Mouse (Mus musculus) forebrain, postnatal 0 days (tissue): ENCODE results near the gene Gas6. TPM values are rescaled to one million over a fixed set of nuclear protein-coding genes. Genes with fewer than 3 reads are reported as not detected.

Experiments
- ATAC-seq: fragments of 200-750 bp; cut with Nextera tagmentation; 2 replicates; pipeline ENCODE4 v1.8.0; 2017; ENCODE audit warnings: mild to moderate bottlenecking, moderate library complexity
- DNase-seq: peaks from one replicate; pipeline ENCODE4 v3.0.0-alpha.2; 2015
- H3K27ac ChIP-seq: fragments of 300-500 bp; sonication (generic); 2 replicates; pipeline ENCODE4 v1.5.1; 2014; ENCODE audit warnings: low read depth, mild to moderate bottlenecking, antibody characterized with exemption, low read length, moderate library complexity, mixed read lengths
- H3K27me3 ChIP-seq: fragments of 300-500 bp; sonication (generic); 2 replicates; pipeline ENCODE4 v1.6.1; 2014; ENCODE audit warnings: mild to moderate bottlenecking, low read length, mixed read lengths; ENCODE audit not compliant: insufficient read depth
- H3K36me3 ChIP-seq: fragments of 300-500 bp; sonication (generic); 2 replicates; pipeline ENCODE4 v1.6.1; 2014; ENCODE audit warnings: mild to moderate bottlenecking, moderate library complexity; ENCODE audit not compliant: insufficient read depth
- H3K4me1 ChIP-seq: fragments of 300-500 bp; sonication (generic); 2 replicates; pipeline ENCODE4 v1.6.1; 2014; ENCODE audit warnings: antibody characterized with exemption; ENCODE audit not compliant: insufficient read depth
- H3K4me2 ChIP-seq: fragments of 300-500 bp; sonication (generic); 2 replicates; pipeline ENCODE4 v1.6.1; 2014; ENCODE audit warnings: low read depth, mild to moderate bottlenecking, moderate library complexity
- H3K4me3 ChIP-seq: fragments of 300-500 bp; sonication (generic); 2 replicates; pipeline ENCODE4 v1.5.1; 2014; ENCODE audit warnings: low read depth, low read length, mixed read lengths
- H3K9ac ChIP-seq: fragments of 300-500 bp; sonication (generic); 2 replicates; pipeline ENCODE4 v1.6.1; 2014; ENCODE audit warnings: mild to moderate bottlenecking
- H3K9me3 ChIP-seq: fragments of 300-500 bp; sonication (generic); 2 replicates; pipeline ENCODE4 v1.6.1; 2016; ENCODE audit warnings: low read length
- CTCF ChIP-seq: sonication (generic); IDR thresholded peaks from 2 replicates; pipeline ENCODE4 v1.5.1; 2016; ENCODE audit warnings: antibody characterized with exemption, control low read depth, low read depth
- WGBS: fragments of 180-500 bp; shearing (Covaris S2); extraction: QIAGEN DNeasy Blood & Tissue Kit; methylation state at CpG from one replicate; pipeline ENCODE4 v1.1.7; 2014; 5-methylcytosine and 5-hydroxymethylcytosine counted together
- polyA plus RNA-seq: library from polyadenylated mRNA; unstranded; fragments of >200 nt; fragmentation: Nextera tagmentation; extraction: Ambion mirVana; gene quantifications from 2 replicates; pipeline ENCODE4 v1.2.1, GENCODE M21; 2015
- total RNA-seq: library from RNA; depleted of rRNA; stranded (reverse); fragments of >200 nt; gene quantifications from 2 replicates; pipeline ENCODE4 v1.2.3, GENCODE M21; 2014

The Gas6 gene
- total and polyA plus RNA-seq, 2 experiments from 2014 or later: 57.0 to 65.7 TPM

DNA sequence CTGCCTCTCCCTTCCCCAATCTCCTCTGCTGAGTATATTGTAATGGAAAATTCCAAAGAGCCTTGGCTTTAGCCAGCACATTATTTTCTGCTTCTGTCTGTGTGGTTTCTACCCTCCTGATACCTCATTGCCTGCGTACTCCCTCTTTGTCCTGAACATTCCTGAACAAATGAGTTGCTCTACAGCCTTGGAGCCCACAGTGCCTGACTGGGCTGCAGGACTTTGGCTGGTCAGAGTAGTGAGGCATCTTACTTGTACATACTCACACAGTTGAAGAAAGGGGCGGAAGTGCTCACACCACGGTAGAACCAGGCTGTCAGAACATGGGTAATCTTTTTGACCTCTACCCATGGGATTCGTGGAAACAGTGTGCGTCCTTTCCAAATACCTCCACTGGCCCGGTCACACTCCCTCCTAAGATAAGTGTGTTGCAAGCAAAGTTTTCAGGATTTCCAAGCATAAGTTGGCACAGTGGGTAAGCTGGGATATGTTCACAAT lies 23.0 kb upstream of the Gas6 start:
- Histone ChIP-seq H3K36me3 (no peaks in the 10 kb centered on the region), H3K27ac (no peak overlapping the region), H3K4me1 (no peaks in the 10 kb centered on the region), H3K9ac (no peak overlapping the region), H3K27me3 (no peaks in the 10 kb centered on the region), H3K4me3 (no peak overlapping the region), H3K9me3 (no peaks in the 10 kb centered on the region), H3K4me2 (no peak overlapping the region)
- WGBS: 87% methylated on average over 6 of the region's 6 CpGs
- no peak for TF ChIP-seq CTCF
- no peak for ATAC-seq
- no peak for DNase-seq

DNA sequence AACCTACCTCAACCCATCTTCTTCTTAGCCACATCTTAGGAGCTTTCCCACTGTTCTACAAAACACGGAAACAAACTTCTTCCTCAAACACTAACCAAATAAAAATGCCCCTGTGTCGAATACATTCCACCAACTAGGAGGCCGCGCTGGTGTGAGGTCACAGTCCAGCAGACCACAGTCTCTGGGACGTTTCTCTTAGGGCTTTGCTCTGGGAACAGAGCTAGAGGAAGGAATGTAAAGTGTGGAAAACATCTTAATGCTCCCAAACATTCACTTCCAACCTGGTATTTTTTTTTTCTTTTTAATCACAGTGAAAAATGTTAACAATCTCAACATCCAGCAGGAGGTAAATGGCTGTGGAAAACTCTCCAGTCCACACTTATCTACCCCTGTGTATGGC lies 22.4 kb upstream of the Gas6 start:
- no peak for DNase-seq
- WGBS: 84% methylated on average over 5 of the region's 5 CpGs

GRCm38 (mm10) chr8:13516011-13516442 lies 21.7 kb upstream of the Gas6 start:
- WGBS: 46% methylated on average over 7 of the region's 7 CpGs
- no peak for TF ChIP-seq CTCF
- H3K9ac ChIP-seq: no peak overlapping the region
- H3K27ac ChIP-seq: no peak overlapping the region
- no peak for DNase-seq
- H3K4me1 ChIP-seq: no peaks in the 10 kb centered on the region
- H3K9me3 ChIP-seq: no peaks in the 10 kb centered on the region
- no peak for ATAC-seq
- no peaks in the 10 kb centered on the region for H3K36me3 ChIP-seq
- no peak overlapping the region for H3K4me2 ChIP-seq
- H3K27me3 ChIP-seq: no peaks in the 10 kb centered on the region
- no peak overlapping the region for H3K4me3 ChIP-seq

More for the DNA sequence above, 22.4 kb upstream of the Gas6 start:
- no peak for TF ChIP-seq CTCF
- Histone ChIP-seq H3K36me3 (no peaks in the 10 kb centered on the region), H3K4me3 (no peak overlapping the region), H3K27ac (no peak overlapping the region), H3K9me3 (no peaks in the 10 kb centered on the region), H3K4me2 (no peak overlapping the region), H3K9ac (no peak overlapping the region), H3K27me3 (no peaks in the 10 kb centered on the region), H3K4me1 (no peaks in the 10 kb centered on the region)
- no peak for ATAC-seq

- no peak overlapping the region for H3K9ac ChIP-seq
- 71% methylated on average over 5 of the region's 5 CpGs for WGBS
- no peak for TF ChIP-seq CTCF
Measured at GRCm38 (mm10) chr8:13513556-13514370, 19.5 kb upstream of the Gas6 start.

DNA sequence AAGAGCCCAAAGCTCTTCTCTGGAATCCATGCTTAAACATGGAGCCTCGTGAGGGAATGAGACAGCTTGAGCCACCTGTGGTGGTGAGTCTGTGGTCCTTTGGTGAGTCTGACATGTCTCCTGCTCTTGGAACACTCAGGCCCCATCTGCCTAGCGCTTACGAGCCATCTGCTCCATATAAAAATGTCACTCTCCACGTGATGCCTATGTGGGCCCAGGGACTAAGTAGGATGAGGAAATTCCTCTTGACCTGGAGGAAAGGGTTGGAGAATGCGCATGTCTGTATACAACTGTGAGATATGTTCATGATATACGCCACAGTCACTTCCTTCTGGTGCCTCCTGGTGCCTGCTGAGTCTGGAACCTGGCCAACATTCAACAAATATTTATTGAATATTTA lies 18.4 kb upstream of the Gas6 start:
- Histone ChIP-seq H3K9ac (no peak overlapping the region), H3K4me2 (no peak overlapping the region), H3K4me1 (no peaks in the 10 kb centered on the region), H3K36me3 (no peaks in the 10 kb centered on the region), H3K27ac (no peak overlapping the region), H3K9me3 (no peaks in the 10 kb centered on the region), H3K27me3 (no peaks in the 10 kb centered on the region), H3K4me3 (no peak overlapping the region)
- ATAC-seq (0 out of 2 replicates have a peak, but pooled peaks have one; percentile 27), DNase-seq (peak; percentile 23)
- WGBS: 61% methylated on average over 6 of the region's 6 CpGs
- no peak for TF ChIP-seq CTCF

More at GRCm38 (mm10) chr8:13513556-13514370, 19.5 kb upstream of the Gas6 start:
- Histone ChIP-seq H3K9me3 (no peaks in the 10 kb centered on the region), H3K27ac (no peak overlapping the region), H3K4me1 (no peaks in the 10 kb centered on the region), H3K27me3 (no peaks in the 10 kb centered on the region), H3K36me3 (no peaks in the 10 kb centered on the region), H3K4me2 (no peak overlapping the region), H3K4me3 (no peak overlapping the region)
- no peak for DNase-seq
- ATAC-seq: no peak

DNA sequence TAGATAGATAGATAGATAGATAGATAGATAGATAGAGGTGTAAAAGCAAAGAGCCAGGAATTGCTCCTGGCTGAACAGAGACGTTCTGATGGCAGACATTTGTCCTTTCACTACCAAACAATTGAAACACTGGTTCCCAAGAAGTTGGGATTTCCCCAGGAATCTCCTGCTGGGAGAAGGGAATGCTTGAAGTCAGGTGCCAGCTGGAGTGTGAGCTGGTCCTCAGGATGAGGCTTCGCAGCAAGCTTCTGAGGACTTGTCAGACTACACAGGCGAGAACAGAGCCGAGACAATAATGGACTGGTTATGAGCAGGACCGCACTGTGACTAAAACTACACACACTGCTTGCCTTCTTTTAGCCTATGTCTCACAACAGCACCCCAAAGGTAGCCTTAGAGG lies 17.7 kb upstream of the Gas6 start:
- Histone ChIP-seq H3K27me3 (no peaks in the 10 kb centered on the region), H3K9ac (no peak overlapping the region), H3K27ac (no peak overlapping the region), H3K4me1 (no peaks in the 10 kb centered on the region), H3K9me3 (no peaks in the 10 kb centered on the region), H3K36me3 (no peaks in the 10 kb centered on the region), H3K4me2 (no peak overlapping the region), H3K4me3 (no peak overlapping the region)
- DNase-seq: no peak
- ATAC-seq: no peak
- TF ChIP-seq CTCF: no peak
- WGBS: 63% methylated on average over 5 of the region's 5 CpGs

DNA sequence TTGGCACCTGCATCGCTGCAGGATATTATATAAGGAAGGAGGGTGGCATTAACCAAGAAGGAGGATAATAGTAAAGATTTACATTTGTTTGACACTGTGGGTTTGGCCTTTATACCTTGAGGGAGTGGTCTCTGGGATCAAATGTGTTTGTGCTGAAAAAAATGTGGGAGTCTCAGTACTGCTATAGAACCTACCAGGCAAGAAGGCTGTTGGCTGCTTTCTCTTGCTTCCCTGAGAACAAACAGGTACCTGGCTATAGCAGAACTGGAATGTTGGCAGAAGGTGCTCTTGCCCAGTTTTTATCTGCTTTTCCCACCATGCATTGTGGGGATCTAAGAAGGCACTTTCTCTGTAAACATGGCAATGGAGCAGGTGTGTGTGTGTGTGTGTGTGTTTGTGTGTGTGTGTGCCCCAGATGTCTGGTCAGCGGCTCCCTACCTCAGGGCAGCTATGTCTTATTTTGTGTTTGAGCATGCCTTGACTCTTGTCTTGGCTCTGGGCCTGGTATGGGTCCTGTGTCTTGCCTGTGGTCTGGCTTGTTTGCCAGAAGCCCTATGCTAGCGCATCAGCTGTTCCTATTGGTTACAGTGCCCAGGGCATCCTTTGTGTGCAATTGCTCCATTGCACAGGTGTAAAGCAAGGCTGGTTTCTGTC lies 13.1 kb upstream of the Gas6 start:
- DNase-seq (no peak), ATAC-seq (no peak)
- TF ChIP-seq CTCF: no peak
- no peak overlapping the region for H3K4me2 ChIP-seq
- H3K36me3 ChIP-seq: no peaks in the 10 kb centered on the region
- no peak overlapping the region for H3K9ac ChIP-seq
- H3K27ac ChIP-seq: no peak overlapping the region
- 80% methylated on average over 3 of the region's 3 CpGs for WGBS
- H3K27me3 ChIP-seq: no peaks in the 10 kb centered on the region
- no peaks in the 10 kb centered on the region for H3K4me1 ChIP-seq
- H3K9me3 ChIP-seq: no peaks in the 10 kb centered on the region
- H3K4me3 ChIP-seq: no peak overlapping the region
